Mouse (Mus musculus): ENCODE data around the gene Tsen2. TPM values are rescaled to one million over a fixed set of nuclear protein-coding genes. Genes with fewer than 3 reads are reported as not detected.

Tsen2 gene
- 16.6 and 20.1 TPM in 2 replicates for polyA plus RNA-seq (2014; fragmentation: Nextera tagmentation; extraction: Ambion mirVana)

GRCm38 (mm10) chr6:115544442-115544970 lies at the start of gene Tsen2:
Gene Tsen2 (plus strand): TSS chr6:115544664.
- peaks cover 3 to 4% of the 10 kb centered on the region in 2 experiments for H3K4me1 ChIP-seq (ENCODE audit: control insufficient read depth in 2 of 2, insufficient read depth in 2 of 2, low read length in 2 of 2)
- H3K4me2 ChIP-seq (ENCODE audit: low read length) = peak within 1 kb of the TSS; percentile 80
- WGBS = under 1% methylated on average over 37 of the region's 38 CpGs
- ATAC-seq (ENCODE audit: insufficient number of reproducible peaks, insufficient read depth, low FRiP score, low read depth) = peak; percentile 82
- H3K9me3 ChIP-seq (ENCODE audit: control insufficient read depth, low read length) = no peaks in the 10 kb centered on the region
- H3K36me3 ChIP-seq (ENCODE audit: control insufficient read depth, insufficient read depth, low read length) = peaks cover 20% of the 10 kb centered on the region
- H3K4me3 ChIP-seq (ENCODE audit: control insufficient read depth in 1 of 2, insufficient read depth in 1 of 2, low read depth in 1 of 2, low read length in 2 of 2) = peak within 1 kb of the TSS; percentile 67 to 88
- peak within 1 kb of the TSS; percentile 67 to 70 for H3K27ac ChIP-seq (replicated peaks in 1 of 2; ENCODE audit: control insufficient read depth in 1 of 2, insufficient read depth in 1 of 2, low read depth in 2 of 2, low read length in 2 of 2)
- H3K9ac ChIP-seq (ENCODE audit: low read length) = peak within 1 kb of the TSS; percentile 84
- no peaks in the 10 kb centered on the region for H3K27me3 ChIP-seq (ENCODE audit: control insufficient read depth, insufficient read depth, low read length)

DNA sequence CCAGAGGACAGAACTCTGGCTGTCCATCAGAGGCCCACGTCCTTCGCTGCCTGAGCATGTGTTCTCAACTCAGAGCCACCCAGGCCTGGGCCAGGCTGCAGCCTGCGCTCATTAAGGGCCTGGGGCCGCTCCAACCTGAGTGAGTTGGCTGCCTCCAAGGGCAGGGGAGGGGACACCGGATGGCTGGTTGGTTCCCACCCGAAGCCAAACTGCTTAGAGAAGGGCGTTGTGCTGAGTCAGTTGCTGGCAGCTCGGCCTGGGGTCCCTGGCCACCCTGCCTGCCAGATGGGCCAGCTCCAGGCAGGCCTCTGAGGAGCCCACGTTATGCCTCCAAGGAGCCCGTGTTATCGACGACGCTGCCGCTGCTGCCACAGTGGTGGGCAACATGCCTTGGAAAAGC lies 44.9 kb upstream of the Tsen2 start:
- ATAC-seq (ENCODE audit: insufficient number of reproducible peaks, insufficient read depth, low FRiP score, low read depth) = no peak
- H3K9ac ChIP-seq (ENCODE audit: low read length) = no peak overlapping the region
- no peaks in the 10 kb centered on the region for H3K36me3 ChIP-seq (ENCODE audit: control insufficient read depth, insufficient read depth, low read length)
- H3K9me3 ChIP-seq (ENCODE audit: control insufficient read depth, low read length) = no peaks in the 10 kb centered on the region
- H3K4me1 ChIP-seq (ENCODE audit: control insufficient read depth in 2 of 2, insufficient read depth in 2 of 2, low read length in 2 of 2) = peaks cover 6 to 11% of the 10 kb centered on the region in 2 experiments
- no peaks in the 10 kb centered on the region for H3K27me3 ChIP-seq (ENCODE audit: control insufficient read depth, insufficient read depth, low read length)
- H3K27ac ChIP-seq (replicated peaks in 1 of 2; ENCODE audit: control insufficient read depth in 1 of 2, insufficient read depth in 1 of 2, low read depth in 2 of 2, low read length in 2 of 2) = no peak overlapping the region
- no peak overlapping the region for H3K4me3 ChIP-seq (ENCODE audit: control insufficient read depth in 1 of 2, insufficient read depth in 1 of 2, low read depth in 1 of 2, low read length in 2 of 2)
- WGBS = 79% methylated on average over 14 of the region's 14 CpGs
- H3K4me2 ChIP-seq (ENCODE audit: low read length) = no peak overlapping the region

DNA sequence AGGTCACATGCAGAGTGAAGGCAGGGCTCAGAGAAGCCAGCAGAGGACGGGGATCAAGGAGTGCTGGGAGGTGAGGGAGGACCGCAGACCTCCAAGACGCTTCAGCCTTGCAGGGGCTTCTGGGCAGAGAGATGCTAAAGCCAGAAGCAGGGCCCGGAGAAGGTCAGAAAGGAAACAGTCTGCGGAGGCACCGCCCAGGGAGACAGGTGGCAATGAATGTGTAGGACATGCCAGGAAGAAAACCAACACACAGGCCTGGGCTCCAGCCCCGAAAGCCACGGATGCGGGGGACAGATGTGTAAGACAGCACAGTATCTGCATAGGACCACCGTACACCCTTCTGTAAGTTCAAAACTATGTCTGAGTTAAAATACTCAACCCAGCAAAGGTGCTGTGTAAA lies 44.2 kb upstream of the Tsen2 start:
- H3K9ac ChIP-seq (ENCODE audit: low read length) = no peak overlapping the region
- no peaks in the 10 kb centered on the region for H3K9me3 ChIP-seq (ENCODE audit: control insufficient read depth, low read length)
- H3K36me3 ChIP-seq (ENCODE audit: control insufficient read depth, insufficient read depth, low read length) = no peaks in the 10 kb centered on the region
- no peak overlapping the region for H3K27ac ChIP-seq (replicated peaks in 1 of 2; ENCODE audit: control insufficient read depth in 1 of 2, insufficient read depth in 1 of 2, low read depth in 2 of 2, low read length in 2 of 2)
- ATAC-seq (ENCODE audit: insufficient number of reproducible peaks, insufficient read depth, low FRiP score, low read depth) = no peak
- H3K4me3 ChIP-seq (ENCODE audit: control insufficient read depth in 1 of 2, insufficient read depth in 1 of 2, low read depth in 1 of 2, low read length in 2 of 2) = no peak overlapping the region
- H3K4me1 ChIP-seq (ENCODE audit: control insufficient read depth in 2 of 2, insufficient read depth in 2 of 2, low read length in 2 of 2) = peaks cover 6 to 11% of the 10 kb centered on the region in 2 experiments
- 87% methylated on average over 10 of the region's 10 CpGs for WGBS
- no peaks in the 10 kb centered on the region for H3K27me3 ChIP-seq (ENCODE audit: control insufficient read depth, insufficient read depth, low read length)
- H3K4me2 ChIP-seq (ENCODE audit: low read length) = no peak overlapping the region

- H3K9ac ChIP-seq (ENCODE audit: low read length) = no peak overlapping the region
These were observed 43.3 kb upstream of the Tsen2 start for GRCm38 (mm10) chr6:115501131-115501530.

DNA sequence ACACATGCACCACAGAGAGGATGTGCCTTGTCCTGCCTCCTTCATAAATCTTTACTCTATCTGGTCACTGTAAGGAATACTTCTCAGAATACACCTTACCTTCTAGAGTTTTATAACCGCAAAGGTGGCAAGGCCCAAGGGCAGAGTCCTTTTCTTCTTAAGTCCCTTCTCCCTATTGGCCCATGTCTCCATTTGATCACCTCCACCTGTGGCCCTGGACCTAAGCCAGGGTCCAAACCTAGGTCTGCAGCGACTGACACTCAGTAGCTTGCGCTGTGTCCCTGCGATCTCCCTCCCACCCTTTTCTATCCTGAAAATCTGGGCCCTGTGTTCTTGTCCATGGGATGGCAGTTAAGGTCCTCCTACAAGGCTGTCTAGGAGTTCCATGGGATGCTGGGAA lies 41.4 kb upstream of the Tsen2 start:
- Histone ChIP-seq H3K4me3 (ENCODE audit: control insufficient read depth in 1 of 2, insufficient read depth in 1 of 2, low read depth in 1 of 2, low read length in 2 of 2) (no peak overlapping the region), H3K4me2 (ENCODE audit: low read length) (no peak overlapping the region), H3K9ac (ENCODE audit: low read length) (no peak overlapping the region), H3K36me3 (ENCODE audit: control insufficient read depth, insufficient read depth, low read length) (no peaks in the 10 kb centered on the region), H3K27me3 (ENCODE audit: control insufficient read depth, insufficient read depth, low read length) (no peaks in the 10 kb centered on the region), H3K27ac (replicated peaks in 1 of 2; ENCODE audit: control insufficient read depth in 1 of 2, insufficient read depth in 1 of 2, low read depth in 2 of 2, low read length in 2 of 2) (no peak overlapping the region), H3K9me3 (ENCODE audit: control insufficient read depth, low read length) (no peaks in the 10 kb centered on the region), H3K4me1 (ENCODE audit: control insufficient read depth in 2 of 2, insufficient read depth in 2 of 2, low read length in 2 of 2) (peaks cover 6 to 11% of the 10 kb centered on the region in 2 experiments)
- ATAC-seq (ENCODE audit: insufficient number of reproducible peaks, insufficient read depth, low FRiP score, low read depth) = no peak
- WGBS = 98% methylated on average over 4 of the region's 4 CpGs

More at GRCm38 (mm10) chr6:115501131-115501530, 43.3 kb upstream of the Tsen2 start:
- 22% methylated on average over 3 of the region's 3 CpGs for WGBS
- H3K36me3 ChIP-seq (ENCODE audit: control insufficient read depth, insufficient read depth, low read length) = no peaks in the 10 kb centered on the region
- H3K4me3 ChIP-seq (ENCODE audit: control insufficient read depth in 1 of 2, insufficient read depth in 1 of 2, low read depth in 1 of 2, low read length in 2 of 2) = no peak overlapping the region
- no peak overlapping the region for H3K27ac ChIP-seq (replicated peaks in 1 of 2; ENCODE audit: control insufficient read depth in 1 of 2, insufficient read depth in 1 of 2, low read depth in 2 of 2, low read length in 2 of 2)
- peaks cover 6 to 11% of the 10 kb centered on the region in 2 experiments for H3K4me1 ChIP-seq (ENCODE audit: control insufficient read depth in 2 of 2, insufficient read depth in 2 of 2, low read length in 2 of 2)
- no peaks in the 10 kb centered on the region for H3K27me3 ChIP-seq (ENCODE audit: control insufficient read depth, insufficient read depth, low read length)
- no peak overlapping the region for H3K4me2 ChIP-seq (ENCODE audit: low read length)
- 0 out of 2 replicates have a peak, but pooled peaks have one; percentile 29 for ATAC-seq (ENCODE audit: insufficient number of reproducible peaks, insufficient read depth, low FRiP score, low read depth)
- H3K9me3 ChIP-seq (ENCODE audit: control insufficient read depth, low read length) = no peaks in the 10 kb centered on the region

DNA sequence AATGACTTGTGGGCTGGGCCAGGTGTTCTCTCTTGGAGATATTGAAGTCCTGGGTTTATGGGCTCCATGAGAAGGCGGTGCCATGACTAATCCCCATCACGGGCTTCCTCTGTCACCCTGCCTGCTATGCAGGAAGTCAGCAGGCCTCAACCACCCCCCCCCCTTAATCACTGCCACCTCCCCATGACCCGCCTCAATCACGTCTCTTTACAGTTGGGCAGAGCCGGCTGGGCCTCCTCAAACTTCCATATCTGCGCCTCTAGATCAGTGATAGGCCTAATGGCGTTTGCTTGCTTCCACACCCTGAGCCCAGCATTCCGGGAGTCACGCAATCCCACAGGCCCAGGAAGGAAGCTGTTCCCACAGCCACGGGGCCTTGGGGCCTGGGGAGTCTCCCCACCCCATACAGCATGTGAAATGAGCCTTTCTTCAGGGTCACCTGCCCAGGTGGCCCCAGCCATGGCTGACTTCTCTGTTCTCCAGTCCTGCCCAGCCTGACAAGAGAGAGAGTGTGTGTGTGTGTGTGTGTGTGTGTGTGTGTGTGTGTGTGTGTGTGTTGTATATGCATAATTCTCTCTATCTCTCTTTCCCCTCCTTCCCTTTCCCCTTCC lies 40.8 kb upstream of the Tsen2 start:
- ATAC-seq (ENCODE audit: insufficient number of reproducible peaks, insufficient read depth, low FRiP score, low read depth) = no peak
- Histone ChIP-seq H3K27ac (replicated peaks in 1 of 2; ENCODE audit: control insufficient read depth in 1 of 2, insufficient read depth in 1 of 2, low read depth in 2 of 2, low read length in 2 of 2) (no peak overlapping the region), H3K4me2 (ENCODE audit: low read length) (no peak overlapping the region), H3K9me3 (ENCODE audit: control insufficient read depth, low read length) (peaks cover under 1% of the 10 kb centered on the region; the same call in 1 of the 2 replicates), H3K9ac (ENCODE audit: low read length) (no peak overlapping the region), H3K4me3 (ENCODE audit: control insufficient read depth in 1 of 2, insufficient read depth in 1 of 2, low read depth in 1 of 2, low read length in 2 of 2) (no peak overlapping the region), H3K36me3 (ENCODE audit: control insufficient read depth, insufficient read depth, low read length) (no peaks in the 10 kb centered on the region), H3K27me3 (ENCODE audit: control insufficient read depth, insufficient read depth, low read length) (no peaks in the 10 kb centered on the region), H3K4me1 (ENCODE audit: control insufficient read depth in 2 of 2, insufficient read depth in 2 of 2, low read length in 2 of 2) (peaks cover 6 to 11% of the 10 kb centered on the region in 2 experiments)
- WGBS = 72% methylated on average over 10 of the region's 10 CpGs

DNA sequence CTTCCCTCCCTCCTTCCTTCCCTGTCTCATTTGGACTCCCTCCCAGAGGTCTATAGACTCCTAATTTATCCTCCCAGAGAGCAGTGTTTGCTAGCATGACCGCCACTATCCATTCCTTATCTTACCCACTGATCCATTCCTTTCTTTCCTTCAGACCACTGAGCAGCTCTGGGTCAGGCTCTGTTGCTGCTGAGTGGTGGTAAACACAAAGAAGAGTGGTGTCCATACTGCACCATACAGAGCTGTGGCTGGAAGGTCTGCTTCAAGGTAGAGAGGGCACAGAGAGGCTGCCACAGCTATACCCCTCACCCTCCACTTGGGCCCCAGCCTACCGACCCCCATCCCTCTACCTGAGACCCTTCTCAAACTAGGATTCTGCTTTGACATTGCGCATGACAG lies 40.3 kb upstream of the Tsen2 start:
- Histone ChIP-seq H3K9me3 (ENCODE audit: control insufficient read depth, low read length) (peaks cover 5% of the 10 kb centered on the region; the same call in 1 of the 2 replicates), H3K9ac (ENCODE audit: low read length) (no peak overlapping the region), H3K4me1 (ENCODE audit: control insufficient read depth in 2 of 2, insufficient read depth in 2 of 2, low read length in 2 of 2) (peaks cover 6 to 11% of the 10 kb centered on the region in 2 experiments), H3K4me3 (ENCODE audit: control insufficient read depth in 1 of 2, insufficient read depth in 1 of 2, low read depth in 1 of 2, low read length in 2 of 2) (no peak overlapping the region), H3K36me3 (ENCODE audit: control insufficient read depth, insufficient read depth, low read length) (no peaks in the 10 kb centered on the region), H3K27me3 (ENCODE audit: control insufficient read depth, insufficient read depth, low read length) (no peaks in the 10 kb centered on the region), H3K4me2 (ENCODE audit: low read length) (no peak overlapping the region), H3K27ac (replicated peaks in 1 of 2; ENCODE audit: control insufficient read depth in 1 of 2, insufficient read depth in 1 of 2, low read depth in 2 of 2, low read length in 2 of 2) (no peak overlapping the region)
- no peak for ATAC-seq (ENCODE audit: insufficient number of reproducible peaks, insufficient read depth, low FRiP score, low read depth)
- 77% methylated on average over 3 of the region's 3 CpGs for WGBS

Data from heart, embryonic 14.5 days (tissue).